Mouse (Mus musculus): ENCODE results near the gene Gm49369. TPM values are rescaled to one million over a fixed set of nuclear protein-coding genes. Genes with fewer than 3 reads are reported as not detected.
A peak's percentile ranks its signal among the peaks of the same experiment; 100 is the strongest.
"Not testable (repeated sequence)": the region's sequence is repeated elsewhere in the genome, so short reads cannot be mapped to it uniquely, and the experiment has no call there.

Gene Gm49369
- polyA plus RNA-seq, 1 experiment from 2014 or later, result 1.2 TPM

GRCm38 (mm10) chr7:142347542-142347941, 34.9 kb downstream of the Gm49369 start:
- Histone ChIP-seq H3K36me3 (no peaks in the 10 kb centered on the region), H3K27me3 (no peaks in the 10 kb centered on the region), H3K9me3 (replicated peaks) (no peaks in the 10 kb centered on the region), H3K9ac (no peak overlapping the region), H3K4me3 (no peak overlapping the region), H3K4me2 (no peak overlapping the region), H3K27ac (no peak overlapping the region), H3K4me1 (replicated peaks) (peaks cover 3% of the 10 kb centered on the region; the same call in 1 of the 2 replicates)
- no peak for ATAC-seq (replicated peaks; ENCODE audit: insufficient number of reproducible peaks, insufficient read depth, low FRiP score, low read depth)
- WGBS, result 64% methylated on average over 4 of the region's 4 CpGs

GRCm38 (mm10) chr7:142342247-142342640, 40.2 kb downstream of the Gm49369 start:
- Histone ChIP-seq H3K36me3 (no peaks in the 10 kb centered on the region), H3K27ac (0 out of 2 replicates have a peak overlapping the region, but pooled peaks have one; percentile 11), H3K4me1 (replicated peaks) (peaks cover 7% of the 10 kb centered on the region), H3K4me2 (no peak overlapping the region), H3K27me3 (no peaks in the 10 kb centered on the region), H3K9me3 (replicated peaks) (no peaks in the 10 kb centered on the region), H3K4me3 (no peak overlapping the region), H3K9ac (no peak overlapping the region)
- WGBS, result 69% methylated on average over 3 of the region's 3 CpGs
- no peak for ATAC-seq (replicated peaks; ENCODE audit: insufficient number of reproducible peaks, insufficient read depth, low FRiP score, low read depth)

- Histone ChIP-seq H3K4me2 (no peak overlapping the region), H3K4me3 (no peak overlapping the region), H3K36me3 (no peaks in the 10 kb centered on the region), H3K4me1 (replicated peaks) (peaks cover 7% of the 10 kb centered on the region), H3K27me3 (no peaks in the 10 kb centered on the region), H3K9me3 (replicated peaks) (no peaks in the 10 kb centered on the region), H3K9ac (no peak overlapping the region), H3K27ac (0 out of 2 replicates have a peak overlapping the region, but pooled peaks have one; percentile 11)
- no peak for ATAC-seq (replicated peaks; ENCODE audit: insufficient number of reproducible peaks, insufficient read depth, low FRiP score, low read depth)
- WGBS, result 65% methylated on average over 10 of the region's 10 CpGs
Observed at GRCm38 (mm10) chr7:142341564-142342246, 40.8 kb downstream of the Gm49369 start.

GRCm38 (mm10) chr7:142340269-142340970, 42.0 kb downstream of the Gm49369 start:
- H3K36me3 ChIP-seq, result no peaks in the 10 kb centered on the region
- H3K4me2 ChIP-seq, result no peak overlapping the region
- no peaks in the 10 kb centered on the region for H3K9me3 ChIP-seq (replicated peaks)
- H3K4me1 ChIP-seq (replicated peaks), result peaks cover 7% of the 10 kb centered on the region
- no peak overlapping the region for H3K4me3 ChIP-seq
- no peak for ATAC-seq (replicated peaks; ENCODE audit: insufficient number of reproducible peaks, insufficient read depth, low FRiP score, low read depth)
- no peak overlapping the region for H3K9ac ChIP-seq
- no peaks in the 10 kb centered on the region for H3K27me3 ChIP-seq
- WGBS, result 48% methylated on average over 10 of the region's 10 CpGs
- H3K27ac ChIP-seq, result no peak overlapping the region

GRCm38 (mm10) chr7:142335151-142335550, 47.3 kb downstream of the Gm49369 start:
- 81% methylated on average over 8 of the region's 8 CpGs for WGBS
- Histone ChIP-seq H3K27ac (no peak overlapping the region), H3K9ac (no peak overlapping the region)

GRCm38 (mm10) chr7:142334246-142334645, 48.2 kb downstream of the Gm49369 start:
- ATAC-seq (replicated peaks; ENCODE audit: insufficient number of reproducible peaks, insufficient read depth, low FRiP score, low read depth), result no peak; the same call in 1 of the 2 replicates
- no peaks in the 10 kb centered on the region for H3K36me3 ChIP-seq
- H3K9me3 ChIP-seq (replicated peaks), result no peaks in the 10 kb centered on the region
- H3K9ac ChIP-seq, result 0 out of 2 replicates have a peak overlapping the region, but pooled peaks have one; percentile 3
- H3K4me3 ChIP-seq, result no peak overlapping the region
- peaks cover 22% of the 10 kb centered on the region for H3K4me1 ChIP-seq (replicated peaks)
- WGBS, result 1% methylated on average over 3 of the region's 3 CpGs
- H3K4me2 ChIP-seq, result no peak overlapping the region
- no peaks in the 10 kb centered on the region for H3K27me3 ChIP-seq
- H3K27ac ChIP-seq, result no peak overlapping the region

More at GRCm38 (mm10) chr7:142335151-142335550, 47.3 kb downstream of the Gm49369 start:
- Histone ChIP-seq H3K4me2 (no peak overlapping the region), H3K27me3 (no peaks in the 10 kb centered on the region), H3K36me3 (no peaks in the 10 kb centered on the region), H3K4me3 (no peak overlapping the region), H3K4me1 (replicated peaks) (peaks cover 13% of the 10 kb centered on the region), H3K9me3 (replicated peaks) (no peaks in the 10 kb centered on the region)
- ATAC-seq (replicated peaks; ENCODE audit: insufficient number of reproducible peaks, insufficient read depth, low FRiP score, low read depth), result no peak

- H3K4me2 ChIP-seq; H3K9ac ChIP-seq; H3K27me3 ChIP-seq; H3K4me3 ChIP-seq; H3K36me3 ChIP-seq; H3K9me3 ChIP-seq (replicated peaks); ATAC-seq (replicated peaks; ENCODE audit: insufficient number of reproducible peaks, insufficient read depth, low FRiP score, low read depth): not testable (repeated sequence)
- 80% methylated on average over 6 of the region's 9 CpGs for WGBS
- H3K27ac ChIP-seq, result peak overlapping the region; percentile 64
- peaks cover 22% of the 10 kb centered on the region for H3K4me1 ChIP-seq (replicated peaks)
Observed at GRCm38 (mm10) chr7:142332741-142333140, 49.7 kb downstream of the Gm49369 start.

- 56% methylated on average over 4 of the region's 4 CpGs for WGBS
Observed at GRCm38 (mm10) chr7:142331281-142331680, 51.2 kb downstream of the Gm49369 start.

GRCm38 (mm10) chr7:142330271-142330724, 52.2 kb downstream of the Gm49369 start:
- Histone ChIP-seq H3K27me3 (no peaks in the 10 kb centered on the region), H3K27ac (peak overlapping the region; percentile 90), H3K9me3 (replicated peaks) (no peaks in the 10 kb centered on the region), H3K4me3 (no peak overlapping the region), H3K4me1 (replicated peaks) (peaks cover 30% of the 10 kb centered on the region), H3K9ac (no peak overlapping the region), H3K4me2 (no peak overlapping the region), H3K36me3 (no peaks in the 10 kb centered on the region)
- ATAC-seq (replicated peaks; ENCODE audit: insufficient number of reproducible peaks, insufficient read depth, low FRiP score, low read depth), result peak; percentile 90
- WGBS, result 10% methylated on average over 9 of the region's 9 CpGs

More at GRCm38 (mm10) chr7:142331281-142331680, 51.2 kb downstream of the Gm49369 start:
- H3K27me3 ChIP-seq, result no peaks in the 10 kb centered on the region
- H3K9ac ChIP-seq, result no peak overlapping the region
- ATAC-seq (replicated peaks; ENCODE audit: insufficient number of reproducible peaks, insufficient read depth, low FRiP score, low read depth), result no peak
- H3K36me3 ChIP-seq, result no peaks in the 10 kb centered on the region
- peak overlapping the region; percentile 90 for H3K27ac ChIP-seq
- H3K4me3 ChIP-seq, result no peak overlapping the region
- H3K9me3 ChIP-seq (replicated peaks), result no peaks in the 10 kb centered on the region
- H3K4me2 ChIP-seq, result no peak overlapping the region
- peaks cover 30% of the 10 kb centered on the region for H3K4me1 ChIP-seq (replicated peaks)

- H3K9ac ChIP-seq, result no peak overlapping the region
- H3K4me1 ChIP-seq (replicated peaks), result peaks cover 30% of the 10 kb centered on the region
- peak overlapping the region; percentile 30; the same call in 1 of the 2 replicates for H3K27ac ChIP-seq
Observed at GRCm38 (mm10) chr7:142328507-142328906, 54.0 kb downstream of the Gm49369 start.

GRCm38 (mm10) chr7:142326714-142327445, 55.6 kb downstream of the Gm49369 start:
- Histone ChIP-seq H3K4me3 (no peak overlapping the region), H3K9ac (no peak overlapping the region), H3K4me2 (no peak overlapping the region), H3K4me1 (replicated peaks) (peaks cover 30% of the 10 kb centered on the region), H3K9me3 (replicated peaks) (no peaks in the 10 kb centered on the region), H3K27ac (peak overlapping the region; percentile 65), H3K27me3 (no peaks in the 10 kb centered on the region), H3K36me3 (no peaks in the 10 kb centered on the region)
- no peak for ATAC-seq (replicated peaks; ENCODE audit: insufficient number of reproducible peaks, insufficient read depth, low FRiP score, low read depth)
- 30% methylated on average over 9 of the region's 9 CpGs for WGBS

More at GRCm38 (mm10) chr7:142328507-142328906, 54.0 kb downstream of the Gm49369 start:
- H3K9me3 ChIP-seq (replicated peaks), result no peaks in the 10 kb centered on the region
- 72% methylated on average over 3 of the region's 3 CpGs for WGBS
- H3K4me2 ChIP-seq, result no peak overlapping the region
- ATAC-seq (replicated peaks; ENCODE audit: insufficient number of reproducible peaks, insufficient read depth, low FRiP score, low read depth), result no peak
- H3K27me3 ChIP-seq, result no peaks in the 10 kb centered on the region
- no peaks in the 10 kb centered on the region for H3K36me3 ChIP-seq
- no peak overlapping the region for H3K4me3 ChIP-seq

All from heart, embryonic 15.5 days (tissue).